Mouse (Mus musculus) heart, embryonic 16.5 days (tissue): ENCODE data around the gene Gna15. TPM values are rescaled to one million over a fixed set of nuclear protein-coding genes. Genes with fewer than 3 reads are reported as not detected.

Source experiments
- ATAC-seq: fragments of 200-750 bp; cut with Nextera tagmentation; replicated peaks from 2 replicates; pipeline ENCODE4 v1.8.0; 2017; ENCODE audit warnings: moderate number of reproducible peaks; ENCODE audit not compliant: insufficient read depth, low FRiP score; ENCODE audit errors: extremely low read depth
- H3K27ac ChIP-seq: fragments of 300-500 bp; sonication (generic); 2 replicates; pipeline ENCODE4 v1.5.1; 2014; ENCODE audit warnings: mild to moderate bottlenecking, low read length, control low read depth, moderate library complexity
- H3K27me3 ChIP-seq: fragments of 300-500 bp; sonication (generic); 2 replicates; pipeline ENCODE4 v1.6.1; 2014; ENCODE audit warnings: low read length, mixed read lengths; ENCODE audit not compliant: control insufficient read depth, insufficient read depth
- H3K36me3 ChIP-seq: fragments of 300-500 bp; sonication (generic); 2 replicates; pipeline ENCODE4 v1.6.1; 2014; ENCODE audit not compliant: control insufficient read depth, insufficient read depth
- H3K4me1 ChIP-seq: fragments of 300-500 bp; sonication (generic); 2 replicates; pipeline ENCODE4 v1.6.1; 2014; ENCODE audit warnings: low read length, mixed read lengths; ENCODE audit not compliant: control insufficient read depth, insufficient read depth
- H3K4me2 ChIP-seq: fragments of 300-500 bp; sonication (generic); 2 replicates; pipeline ENCODE4 v1.6.1; 2014; ENCODE audit warnings: low read depth, mild to moderate bottlenecking, control low read depth, low read length
- H3K4me3 ChIP-seq: fragments of 300-500 bp; sonication (generic); 2 replicates; pipeline ENCODE4 v1.5.1; 2014; ENCODE audit warnings: mild to moderate bottlenecking, control low read depth, low read length
- H3K9ac ChIP-seq: fragments of 300-500 bp; sonication (generic); 2 replicates; pipeline ENCODE4 v1.6.1; 2014; ENCODE audit warnings: low read length, control low read depth
- H3K9me3 ChIP-seq: fragments of 300-500 bp; sonication (generic); replicated peaks from 2 replicates; pipeline ENCODE4 v1.6.1; 2016; ENCODE audit warnings: low read length; ENCODE audit not compliant: control insufficient read depth
- WGBS: fragments of 180-500 bp; shearing (Covaris S2); extraction: QIAGEN DNeasy Blood & Tissue Kit; methylation state at CpG from one replicate; pipeline ENCODE4 v1.1.7; 2014; 5-methylcytosine and 5-hydroxymethylcytosine counted together
- polyA plus RNA-seq: library from polyadenylated mRNA; unstranded; fragments of >200 nt; fragmentation: Nextera tagmentation; extraction: Ambion mirVana; gene quantifications from 2 replicates; pipeline ENCODE4 v1.2.1, GENCODE M21; 2015

The Gna15 gene
- polyA plus RNA-seq, 1 experiment from 2014 or later, result 1.3 TPM

GRCm38 (mm10) chr10:81518546-81518945 is 5.5 kb downstream of the Gna15 start:
- 15% methylated on average over 4 of the region's 4 CpGs for WGBS
- ATAC-seq, result no peak
- no peak overlapping the region for H3K27ac ChIP-seq
- H3K9me3 ChIP-seq, result 0 out of 2 replicates have a peak, but pooled peaks cover 4% of the 10 kb centered on the region
- H3K4me1 ChIP-seq, result no peaks in the 10 kb centered on the region
- H3K4me3 ChIP-seq, result no peak overlapping the region
- H3K9ac ChIP-seq, result no peak overlapping the region
- no peak overlapping the region for H3K4me2 ChIP-seq
- H3K27me3 ChIP-seq, result no peaks in the 10 kb centered on the region
- H3K36me3 ChIP-seq, result no peaks in the 10 kb centered on the region

GRCm38 (mm10) chr10:81517227-81517626 is 6.8 kb downstream of the Gna15 start:
- ATAC-seq, result no peak
- no peak overlapping the region for H3K4me3 ChIP-seq
- peaks cover 3% of the 10 kb centered on the region for H3K27me3 ChIP-seq
- H3K9ac ChIP-seq, result no peak overlapping the region
- H3K27ac ChIP-seq, result no peak overlapping the region
- WGBS, result 67% methylated on average over 8 of the region's 8 CpGs
- H3K4me1 ChIP-seq, result no peaks in the 10 kb centered on the region
- no peak overlapping the region for H3K4me2 ChIP-seq
- H3K9me3 ChIP-seq, result 0 out of 2 replicates have a peak, but pooled peaks cover 4% of the 10 kb centered on the region
- H3K36me3 ChIP-seq, result no peaks in the 10 kb centered on the region

- H3K27ac ChIP-seq, result no peak overlapping the region
- peaks cover 4% of the 10 kb centered on the region for H3K27me3 ChIP-seq
- H3K4me3 ChIP-seq, result no peak overlapping the region
- no peak overlapping the region for H3K9ac ChIP-seq
- H3K9me3 ChIP-seq, result 0 out of 2 replicates have a peak, but pooled peaks cover 4% of the 10 kb centered on the region
- H3K4me2 ChIP-seq, result no peak overlapping the region
- H3K4me1 ChIP-seq, result no peaks in the 10 kb centered on the region
- no peaks in the 10 kb centered on the region for H3K36me3 ChIP-seq
- ATAC-seq, result no peak
- WGBS, result 81% methylated on average over 5 of the region's 5 CpGs
Observed at GRCm38 (mm10) chr10:81513798-81514197, 10.2 kb downstream of the Gna15 start.

GRCm38 (mm10) chr10:81510246-81510810 is 13.7 kb downstream of the Gna15 start:
- 66% methylated on average over 14 of the region's 14 CpGs for WGBS
- Histone ChIP-seq H3K27ac (no peak overlapping the region), H3K36me3 (no peaks in the 10 kb centered on the region), H3K9ac (no peak overlapping the region), H3K4me3 (no peak overlapping the region), H3K4me1 (no peaks in the 10 kb centered on the region), H3K9me3 (0 out of 2 replicates have a peak, but pooled peaks cover 4% of the 10 kb centered on the region), H3K4me2 (no peak overlapping the region), H3K27me3 (peaks cover 4% of the 10 kb centered on the region)
- no peak for ATAC-seq

- 61% methylated on average over 13 of the region's 13 CpGs for WGBS
Observed at GRCm38 (mm10) chr10:81507691-81508489, 16.1 kb downstream of the Gna15 start.

GRCm38 (mm10) chr10:81507095-81507494 is 16.9 kb downstream of the Gna15 start:
- 37% methylated on average over 6 of the region's 6 CpGs for WGBS
- no peaks in the 10 kb centered on the region for H3K9me3 ChIP-seq
- H3K27me3 ChIP-seq, result peaks cover 4% of the 10 kb centered on the region; the same call in 1 of the 2 replicates
- no peak overlapping the region for H3K4me2 ChIP-seq
- H3K4me1 ChIP-seq, result no peaks in the 10 kb centered on the region
- no peak overlapping the region for H3K27ac ChIP-seq
- no peaks in the 10 kb centered on the region for H3K36me3 ChIP-seq
- H3K4me3 ChIP-seq, result no peak overlapping the region
- no peak overlapping the region for H3K9ac ChIP-seq
- ATAC-seq, result no peak

More at GRCm38 (mm10) chr10:81507691-81508489, 16.1 kb downstream of the Gna15 start:
- Histone ChIP-seq H3K9me3 (no peaks in the 10 kb centered on the region), H3K27me3 (peaks cover 8% of the 10 kb centered on the region), H3K9ac (no peak overlapping the region), H3K4me3 (no peak overlapping the region), H3K4me2 (no peak overlapping the region), H3K27ac (no peak overlapping the region), H3K4me1 (no peaks in the 10 kb centered on the region), H3K36me3 (no peaks in the 10 kb centered on the region)
- no peak for ATAC-seq

- Histone ChIP-seq H3K27me3 (peaks cover 4% of the 10 kb centered on the region; the same call in 1 of the 2 replicates), H3K4me2 (no peak overlapping the region), H3K36me3 (no peaks in the 10 kb centered on the region), H3K4me3 (no peak overlapping the region), H3K27ac (no peak overlapping the region), H3K9ac (no peak overlapping the region), H3K9me3 (no peaks in the 10 kb centered on the region), H3K4me1 (no peaks in the 10 kb centered on the region)
- no peak for ATAC-seq
- WGBS, result 68% methylated on average over 15 of the region's 15 CpGs
Observed at GRCm38 (mm10) chr10:81505016-81505664, 18.9 kb downstream of the Gna15 start.

- H3K9ac ChIP-seq, result peak overlapping the region; percentile 62
- H3K36me3 ChIP-seq, result no peaks in the 10 kb centered on the region
- WGBS, result 10% methylated on average over 36 of the region's 36 CpGs
- peak overlapping the region; percentile 43 for H3K4me3 ChIP-seq
- no peak overlapping the region for H3K27ac ChIP-seq
- no peak for ATAC-seq
- H3K9me3 ChIP-seq, result no peaks in the 10 kb centered on the region
- no peaks in the 10 kb centered on the region for H3K4me1 ChIP-seq
- H3K4me2 ChIP-seq, result peak overlapping the region; percentile 78
- peaks cover 4% of the 10 kb centered on the region; the same call in 1 of the 2 replicates for H3K27me3 ChIP-seq
Observed at GRCm38 (mm10) chr10:81502658-81503057, 21.4 kb downstream of the Gna15 start.

- Histone ChIP-seq H3K4me1 (peaks cover 2% of the 10 kb centered on the region; the same call in 1 of the 2 replicates), H3K36me3 (no peaks in the 10 kb centered on the region), H3K4me3 (no peak overlapping the region), H3K4me2 (no peak overlapping the region), H3K27me3 (peaks cover 4% of the 10 kb centered on the region; the same call in 1 of the 2 replicates), H3K9ac (no peak overlapping the region), H3K27ac (no peak overlapping the region), H3K9me3 (no peaks in the 10 kb centered on the region)
- 73% methylated on average over 5 of the region's 5 CpGs for WGBS
- ATAC-seq, result no peak
Observed at GRCm38 (mm10) chr10:81501863-81502262, 22.2 kb downstream of the Gna15 start.
